Mouse (Mus musculus): Measurements from ENCODE around the gene Aldh3a1. TPM values are rescaled to one million over a fixed set of nuclear protein-coding genes. Genes with fewer than 3 reads are reported as not detected.

Gene Aldh3a1
- not detected in 2 replicates for polyA plus RNA-seq (2014; fragmentation: Nextera tagmentation; extraction: Ambion mirVana)

DNA sequence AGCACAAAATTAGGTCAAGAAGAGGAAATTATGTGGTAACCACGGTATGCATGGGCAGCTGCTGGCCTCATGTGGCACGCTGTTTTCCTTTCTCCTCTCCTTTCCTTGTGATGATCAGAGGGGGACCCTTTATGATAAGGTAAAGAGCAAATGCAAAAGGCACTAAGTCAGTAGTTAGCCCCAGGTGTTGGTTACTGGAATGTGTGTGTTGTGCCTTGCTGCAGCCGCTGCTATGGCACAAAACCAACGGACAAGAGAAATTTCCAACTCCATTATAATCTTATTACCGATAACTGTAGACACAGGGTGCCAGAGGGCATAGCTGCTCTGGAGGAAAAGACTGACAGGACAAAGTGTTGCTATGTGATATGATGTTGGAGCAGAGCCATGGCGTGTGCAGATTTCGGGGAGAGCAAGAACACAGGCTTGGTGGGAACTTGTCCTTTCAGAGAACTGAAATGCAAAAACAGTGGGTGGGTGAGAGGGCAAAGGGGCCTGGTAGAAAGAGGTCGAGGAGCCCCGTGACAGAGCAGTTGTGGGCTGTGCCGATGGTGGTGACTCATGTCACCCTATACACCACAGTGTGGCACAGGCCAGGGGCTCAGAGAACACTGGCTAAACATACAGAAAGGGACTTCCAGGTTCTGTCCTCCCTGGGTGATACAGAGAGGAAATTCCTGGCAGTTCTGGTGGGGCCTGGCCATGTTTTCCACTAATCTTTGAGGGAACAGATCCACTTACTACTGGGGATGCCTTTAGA lies at the start of gene Aldh3a1:
Aldh3a1 (plus strand) TSS at position 51 of the 760 bp plus-strand sequence.
- H3K36me3 ChIP-seq (ENCODE audit: control insufficient read depth, insufficient read depth, low read length): no peaks in the 10 kb centered on the region
- no peaks in the 10 kb centered on the region for H3K9me3 ChIP-seq (ENCODE audit: control insufficient read depth, low read length)
- H3K4me1 ChIP-seq (replicated peaks; ENCODE audit: control insufficient read depth, insufficient read depth, low read length): no peaks in the 10 kb centered on the region
- no peak within 1 kb of the TSS for H3K4me3 ChIP-seq (ENCODE audit: low read depth, low read length)
- H3K27me3 ChIP-seq (replicated peaks; ENCODE audit: control insufficient read depth, insufficient read depth, low read length): peaks cover 14% of the 10 kb centered on the region
- no peak within 1 kb of the TSS for H3K27ac ChIP-seq (ENCODE audit: low read depth, low read length)
- 66% methylated on average over 10 of the region's 10 CpGs for WGBS
- DNase-seq (ENCODE audit: low spot score) (no peak), ATAC-seq (replicated peaks; ENCODE audit: low FRiP score) (no peak)
- no peak within 1 kb of the TSS for H3K4me2 ChIP-seq
- H3K9ac ChIP-seq (ENCODE audit: low read depth, low read length): no peak within 1 kb of the TSS

DNA sequence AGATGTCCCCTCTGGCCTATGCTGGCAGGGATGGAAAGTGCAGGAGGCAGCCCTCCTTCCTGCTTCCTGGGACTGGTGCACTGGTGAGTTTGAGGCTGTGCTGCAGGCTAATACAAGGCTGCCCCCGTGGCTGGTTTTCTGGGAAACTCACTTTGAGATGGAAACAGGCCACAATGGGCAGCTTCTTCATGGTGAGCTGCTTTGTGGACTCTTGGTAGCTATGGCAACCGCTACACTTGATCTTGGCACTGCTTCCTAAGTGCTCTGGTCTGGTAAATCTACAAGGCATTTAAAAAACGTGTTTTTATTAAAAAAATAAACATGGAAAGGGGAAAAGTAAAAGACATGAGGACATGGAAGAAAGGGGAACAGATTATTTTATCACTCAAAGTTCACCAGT lies 49.2 kb upstream of the Aldh3a1 start:
- H3K4me2 ChIP-seq: no peak overlapping the region
- no peak overlapping the region for H3K27ac ChIP-seq (ENCODE audit: low read depth, low read length)
- WGBS: 77% methylated on average over 3 of the region's 3 CpGs
- no peaks in the 10 kb centered on the region for H3K27me3 ChIP-seq (replicated peaks; ENCODE audit: control insufficient read depth, insufficient read depth, low read length)
- no peaks in the 10 kb centered on the region for H3K4me1 ChIP-seq (replicated peaks; ENCODE audit: control insufficient read depth, insufficient read depth, low read length)
- no peak overlapping the region for H3K9ac ChIP-seq (ENCODE audit: low read depth, low read length)
- no peaks in the 10 kb centered on the region for H3K9me3 ChIP-seq (ENCODE audit: control insufficient read depth, low read length)
- no peak for DNase-seq (ENCODE audit: low spot score)
- H3K4me3 ChIP-seq (ENCODE audit: low read depth, low read length): no peak overlapping the region
- H3K36me3 ChIP-seq (ENCODE audit: control insufficient read depth, insufficient read depth, low read length): peaks cover 63% of the 10 kb centered on the region
- no peak for ATAC-seq (replicated peaks; ENCODE audit: low FRiP score)

- no peaks in the 10 kb centered on the region for H3K4me1 ChIP-seq (replicated peaks; ENCODE audit: control insufficient read depth, insufficient read depth, low read length)
- H3K9ac ChIP-seq (ENCODE audit: low read depth, low read length): no peak overlapping the region
- WGBS: 72% methylated on average over 11 of the region's 11 CpGs
- H3K36me3 ChIP-seq (ENCODE audit: control insufficient read depth, insufficient read depth, low read length): peaks cover 63% of the 10 kb centered on the region
- H3K27me3 ChIP-seq (replicated peaks; ENCODE audit: control insufficient read depth, insufficient read depth, low read length): no peaks in the 10 kb centered on the region
- no peak overlapping the region for H3K4me2 ChIP-seq
- no peak overlapping the region for H3K4me3 ChIP-seq (ENCODE audit: low read depth, low read length)
- H3K9me3 ChIP-seq (ENCODE audit: control insufficient read depth, low read length): no peaks in the 10 kb centered on the region
- no peak for ATAC-seq (replicated peaks; ENCODE audit: low FRiP score)
- no peak overlapping the region for H3K27ac ChIP-seq (ENCODE audit: low read depth, low read length)
- no peak for DNase-seq (ENCODE audit: low spot score)
These were observed 47.3 kb upstream of the Aldh3a1 start for GRCm38 (mm10) chr11:61159796-61160732.

DNA sequence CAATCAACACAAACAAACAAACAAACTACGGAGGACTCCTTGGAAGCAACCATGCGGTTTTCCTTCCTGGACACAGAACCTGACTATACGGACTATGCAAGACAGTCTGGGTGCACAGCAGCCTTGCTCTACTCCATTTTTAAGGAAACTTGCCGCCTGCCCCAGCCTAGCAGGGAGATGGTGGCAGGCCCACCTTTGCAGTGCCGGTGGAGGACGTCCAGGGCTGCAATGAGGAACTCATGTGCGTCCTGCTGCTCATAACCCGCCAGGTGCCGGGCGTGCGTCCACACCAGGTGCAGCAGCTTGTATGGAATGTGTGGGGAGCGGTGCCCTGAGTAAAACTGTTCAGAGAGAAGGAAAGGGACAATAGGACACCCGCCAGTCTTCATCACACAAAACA lies 46.2 kb upstream of the Aldh3a1 start:
- H3K9ac ChIP-seq (ENCODE audit: low read depth, low read length): no peak overlapping the region
- H3K36me3 ChIP-seq (ENCODE audit: control insufficient read depth, insufficient read depth, low read length): peaks cover 59% of the 10 kb centered on the region
- no peak overlapping the region for H3K4me2 ChIP-seq
- H3K4me3 ChIP-seq (ENCODE audit: low read depth, low read length): no peak overlapping the region
- H3K9me3 ChIP-seq (ENCODE audit: control insufficient read depth, low read length): no peaks in the 10 kb centered on the region
- no peak for ATAC-seq (replicated peaks; ENCODE audit: low FRiP score)
- WGBS: 93% methylated on average over 13 of the region's 13 CpGs
- no peaks in the 10 kb centered on the region for H3K27me3 ChIP-seq (replicated peaks; ENCODE audit: control insufficient read depth, insufficient read depth, low read length)
- no peaks in the 10 kb centered on the region for H3K4me1 ChIP-seq (replicated peaks; ENCODE audit: control insufficient read depth, insufficient read depth, low read length)
- no peak for DNase-seq (ENCODE audit: low spot score)
- H3K27ac ChIP-seq (ENCODE audit: low read depth, low read length): no peak overlapping the region

DNA sequence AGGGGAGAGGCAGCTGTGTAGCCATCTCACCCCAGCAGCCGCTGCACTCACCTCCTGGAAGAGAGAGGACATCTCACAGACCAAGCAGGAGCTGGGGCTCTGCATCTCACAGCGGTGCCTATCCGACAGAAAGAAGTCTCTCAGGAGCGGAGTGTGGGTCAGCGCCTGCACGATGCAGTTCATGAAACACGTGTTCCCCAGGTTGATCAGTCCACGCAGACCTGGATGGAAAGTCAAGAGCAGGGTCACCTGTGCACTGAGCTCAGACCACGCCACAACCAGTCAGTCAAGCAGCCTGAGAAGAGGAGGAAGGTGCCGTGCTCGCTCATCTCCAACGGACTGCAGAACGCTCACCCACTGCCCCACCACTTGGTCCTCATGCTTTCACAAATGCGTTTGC lies 44.6 kb upstream of the Aldh3a1 start:
- Histone ChIP-seq H3K9me3 (ENCODE audit: control insufficient read depth, low read length) (no peaks in the 10 kb centered on the region), H3K9ac (ENCODE audit: low read depth, low read length) (no peak overlapping the region), H3K4me3 (ENCODE audit: low read depth, low read length) (no peak overlapping the region), H3K4me2 (no peak overlapping the region), H3K27ac (ENCODE audit: low read depth, low read length) (no peak overlapping the region), H3K27me3 (replicated peaks; ENCODE audit: control insufficient read depth, insufficient read depth, low read length) (no peaks in the 10 kb centered on the region), H3K36me3 (ENCODE audit: control insufficient read depth, insufficient read depth, low read length) (peaks cover 57% of the 10 kb centered on the region), H3K4me1 (replicated peaks; ENCODE audit: control insufficient read depth, insufficient read depth, low read length) (no peaks in the 10 kb centered on the region)
- 92% methylated on average over 14 of the region's 14 CpGs for WGBS
- DNase-seq (ENCODE audit: low spot score) (no peak), ATAC-seq (replicated peaks; ENCODE audit: low FRiP score) (no peak)

DNA sequence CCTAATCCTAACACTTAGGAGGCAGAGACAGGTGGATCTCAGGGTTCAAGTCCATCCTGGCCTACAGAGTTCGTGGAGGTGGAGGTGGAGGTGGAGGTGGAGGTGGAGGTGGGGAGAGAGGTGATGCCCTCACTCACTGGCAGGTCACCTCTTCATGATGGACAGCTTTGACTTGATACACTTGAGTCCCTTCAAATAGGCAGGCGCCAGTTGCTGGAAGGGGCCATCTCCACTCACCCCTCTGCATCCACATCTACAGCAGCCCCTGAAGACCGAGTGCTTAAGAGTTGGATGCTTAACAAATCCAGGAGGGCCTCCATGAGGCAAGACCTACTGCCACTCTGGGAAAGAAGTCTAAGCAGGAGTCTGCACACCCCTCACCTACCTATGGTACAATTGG lies 44.0 kb upstream of the Aldh3a1 start:
- Histone ChIP-seq H3K4me3 (ENCODE audit: low read depth, low read length) (no peak overlapping the region), H3K36me3 (ENCODE audit: control insufficient read depth, insufficient read depth, low read length) (peaks cover 52% of the 10 kb centered on the region), H3K27me3 (replicated peaks; ENCODE audit: control insufficient read depth, insufficient read depth, low read length) (no peaks in the 10 kb centered on the region), H3K4me2 (no peak overlapping the region), H3K9ac (ENCODE audit: low read depth, low read length) (no peak overlapping the region), H3K27ac (ENCODE audit: low read depth, low read length) (no peak overlapping the region), H3K9me3 (ENCODE audit: control insufficient read depth, low read length) (no peaks in the 10 kb centered on the region), H3K4me1 (replicated peaks; ENCODE audit: control insufficient read depth, insufficient read depth, low read length) (no peaks in the 10 kb centered on the region)
- DNase-seq (ENCODE audit: low spot score): no peak
- 84% methylated on average over 3 of the region's 3 CpGs for WGBS
- ATAC-seq (replicated peaks; ENCODE audit: low FRiP score): no peak

- H3K4me1 ChIP-seq (replicated peaks; ENCODE audit: control insufficient read depth, insufficient read depth, low read length): no peaks in the 10 kb centered on the region
- H3K27me3 ChIP-seq (replicated peaks; ENCODE audit: control insufficient read depth, insufficient read depth, low read length): no peaks in the 10 kb centered on the region
- no peak overlapping the region for H3K4me3 ChIP-seq (ENCODE audit: low read depth, low read length)
- no peak overlapping the region for H3K4me2 ChIP-seq
- peaks cover 47% of the 10 kb centered on the region for H3K36me3 ChIP-seq (ENCODE audit: control insufficient read depth, insufficient read depth, low read length)
- WGBS: 90% methylated on average over 6 of the region's 6 CpGs
- DNase-seq (ENCODE audit: low spot score): no peak
- no peaks in the 10 kb centered on the region for H3K9me3 ChIP-seq (ENCODE audit: control insufficient read depth, low read length)
- ATAC-seq (replicated peaks; ENCODE audit: low FRiP score): no peak
- H3K9ac ChIP-seq (ENCODE audit: low read depth, low read length): no peak overlapping the region
- H3K27ac ChIP-seq (ENCODE audit: low read depth, low read length): no peak overlapping the region
These were observed 43.0 kb upstream of the Aldh3a1 start for GRCm38 (mm10) chr11:61164366-61164765.

- no peak overlapping the region for H3K4me2 ChIP-seq
- H3K36me3 ChIP-seq (ENCODE audit: control insufficient read depth, insufficient read depth, low read length): peaks cover 44% of the 10 kb centered on the region
- no peak for DNase-seq (ENCODE audit: low spot score)
- ATAC-seq (replicated peaks; ENCODE audit: low FRiP score): no peak
- no peaks in the 10 kb centered on the region for H3K9me3 ChIP-seq (ENCODE audit: control insufficient read depth, low read length)
- H3K27me3 ChIP-seq (replicated peaks; ENCODE audit: control insufficient read depth, insufficient read depth, low read length): no peaks in the 10 kb centered on the region
- no peak overlapping the region for H3K4me3 ChIP-seq (ENCODE audit: low read depth, low read length)
- H3K4me1 ChIP-seq (replicated peaks; ENCODE audit: control insufficient read depth, insufficient read depth, low read length): no peaks in the 10 kb centered on the region
- no peak overlapping the region for H3K9ac ChIP-seq (ENCODE audit: low read depth, low read length)
- WGBS: 93% methylated on average over 10 of the region's 10 CpGs
- no peak overlapping the region for H3K27ac ChIP-seq (ENCODE audit: low read depth, low read length)
These were observed 42.5 kb upstream of the Aldh3a1 start for GRCm38 (mm10) chr11:61164881-61165280.
